ENCODE assay signal across 33 mouse cellular contexts in the genomic region with DNA sequence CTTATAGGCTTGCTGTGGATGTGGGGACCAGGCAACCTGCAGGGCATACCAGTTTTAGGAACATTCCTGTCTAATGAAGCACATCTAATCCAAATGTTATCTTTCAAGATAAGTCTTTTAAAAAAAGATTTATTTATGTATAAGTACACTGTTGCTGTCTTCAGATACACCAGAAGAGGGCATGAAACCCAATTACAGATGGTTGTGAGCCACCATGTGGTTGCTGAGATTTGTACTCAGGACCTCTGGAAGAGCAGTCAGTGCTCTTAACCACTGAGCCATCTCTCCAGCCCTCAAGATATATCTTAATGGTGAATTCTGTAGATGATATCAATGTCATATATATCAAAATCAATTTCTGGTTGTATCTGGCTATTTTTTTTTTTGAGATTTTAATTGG. TPM values are rescaled to one million over a fixed set of nuclear protein-coding genes. Genes with fewer than 3 reads are reported as not detected.
A peak's percentile ranks its signal among the peaks of the same experiment; 100 is the strongest.
DNase-seq lines count a peak whose midpoint lies in the region; ATAC-seq and TF ChIP-seq lines count a peak whose summit lies in the region.
"Had no signal": no experiment of that assay in that cellular context is flagged by ENCODE, and none has a peak within 500 bp of the region (broad histone marks: within the 10 kb centered on the region; RNA-seq: fewer than 3 reads in every experiment).

No protein-coding gene starts in this region.

- no peak for ATAC-seq in forebrain, postnatal 0 days
- ATAC-seq in forebrain, embryonic 14.5 days: no peak
- no peak for ATAC-seq in stomach, postnatal 0 days (ENCODE audit: low FRiP score, low TSS enrichment)
- ATAC-seq: activated CD4-positive, CD25-positive, alpha-beta regulatory T cell, adult 4 months; CD4-positive, CD25-positive, alpha-beta regulatory T cell, adult 4 months; forebrain, embryonic 13.5 days; hindbrain, embryonic 16.5 days; intestine, embryonic 15.5 days; liver, embryonic 12.5 days; lung, postnatal 0 days; midbrain, embryonic 16.5 days had no signal

- no peak overlapping the region for H3K9ac ChIP-seq in forebrain, postnatal 0 days
- no peak overlapping the region for H3K9ac ChIP-seq in forebrain, embryonic 14.5 days (ENCODE audit: low read length)
- no peak overlapping the region for H3K9ac ChIP-seq in stomach, postnatal 0 days (ENCODE audit: low read length)
- H3K9ac ChIP-seq: embryonic facial prominence, embryonic 15.5 days; forebrain, embryonic 13.5 days; heart, embryonic 13.5 days; intestine, embryonic 15.5 days; limb, embryonic 13.5 days; liver, embryonic 12.5 days; neural tube, embryonic 12.5 days had no signal

- no peak for DNase-seq in forebrain, postnatal 0 days
- DNase-seq in forebrain, embryonic 14.5 days (ENCODE audit: low spot score): no peak
- no peak for DNase-seq in layer of hippocampus, adult 2 months (ENCODE audit: low spot score in 2 of 2)
- no peak for DNase-seq in layer of hippocampus, postnatal 14 days (ENCODE audit: low spot score in 2 of 2)
- peak; percentile 39 for DNase-seq in A20 (ENCODE audit: low read depth, low spot score)
- DNase-seq in stomach, postnatal 0 days (ENCODE audit: low spot score): no peak
- DNase-seq in gastrocnemius, postnatal 36 days: no peak
- DNase-seq: adrenal gland, adult 2 months; adrenal gland, postnatal 36 days; cerebellum, adult 8-10 months; cerebellum, postnatal 25 days; heart, postnatal 10 days; kidney, adult 9 months; kidney, postnatal 25 days; lung, adult 18-20 months; right cerebral cortex, adult 18-20 months had no signal

- H3K9me3 ChIP-seq in forebrain, postnatal 0 days (ENCODE audit: low read length): no peaks in the 10 kb centered on the region
- H3K9me3 ChIP-seq in forebrain, embryonic 14.5 days (replicated peaks; ENCODE audit: control insufficient read depth, low read length): no peaks in the 10 kb centered on the region
- no peaks in the 10 kb centered on the region for H3K9me3 ChIP-seq in stomach, postnatal 0 days (ENCODE audit: control insufficient read depth, low read length)
- H3K9me3 ChIP-seq: embryonic facial prominence, embryonic 10.5 days; embryonic facial prominence, embryonic 15.5 days; forebrain, embryonic 13.5 days; heart, embryonic 13.5 days; hindbrain, embryonic 10.5 days; intestine, embryonic 15.5 days; limb, embryonic 13.5 days; midbrain, embryonic 10.5 days; neural tube, embryonic 12.5 days had no signal

- H3K4me3 ChIP-seq in forebrain, postnatal 0 days (ENCODE audit: low read depth, low read length): no peak overlapping the region
- H3K4me3 ChIP-seq in forebrain, embryonic 14.5 days (ENCODE audit: low read depth, low read length): no peak overlapping the region
- H3K4me3 ChIP-seq in layer of hippocampus, adult 2 months: no peak overlapping the region
- H3K4me3 ChIP-seq in stomach, postnatal 0 days (ENCODE audit: low read depth, low read length): no peak overlapping the region
- H3K4me3 ChIP-seq: embryonic facial prominence, embryonic 10.5 days; embryonic facial prominence, embryonic 15.5 days; forebrain, embryonic 13.5 days; heart, embryonic 13.5 days; hindbrain, embryonic 10.5 days; intestine, embryonic 15.5 days; limb, embryonic 13.5 days; liver, embryonic 12.5 days; midbrain, embryonic 10.5 days; myocyte; neural tube, embryonic 12.5 days had no signal

- no peak overlapping the region for H3K4me2 ChIP-seq in forebrain, postnatal 0 days (ENCODE audit: low read depth)
- H3K4me2 ChIP-seq in forebrain, embryonic 14.5 days (ENCODE audit: low read length): no peak overlapping the region
- no peak overlapping the region for H3K4me2 ChIP-seq in stomach, postnatal 0 days (replicated peaks; ENCODE audit: low read depth)
- H3K4me2 ChIP-seq: embryonic facial prominence, embryonic 15.5 days; forebrain, embryonic 13.5 days; heart, embryonic 13.5 days; intestine, embryonic 15.5 days; limb, embryonic 13.5 days; liver, embryonic 12.5 days; neural tube, embryonic 12.5 days had no signal

- TF ChIP-seq EP300 in stomach, postnatal 0 days (optimal IDR thresholded peaks at IDR 0.05): no peak

- no peak overlapping the region for H3K27ac ChIP-seq in forebrain, postnatal 0 days (ENCODE audit: low read depth, low read length)
- no peak overlapping the region for H3K27ac ChIP-seq in forebrain, embryonic 14.5 days (ENCODE audit: low read depth, low read length)
- H3K27ac ChIP-seq in layer of hippocampus, adult 2 months: no peak overlapping the region
- H3K27ac ChIP-seq in stomach, postnatal 0 days (replicated peaks): no peak overlapping the region
- H3K27ac ChIP-seq: embryonic facial prominence, embryonic 10.5 days; embryonic facial prominence, embryonic 15.5 days; forebrain, embryonic 13.5 days; heart, embryonic 13.5 days; hindbrain, embryonic 10.5 days; intestine, embryonic 15.5 days; limb, embryonic 13.5 days; liver, embryonic 12.5 days; macrophage; midbrain, embryonic 10.5 days; neural tube, embryonic 12.5 days had no signal

- peak; percentile 41; the same call in 1 of the 2 replicates for TF ChIP-seq CTCF in forebrain, postnatal 0 days (IDR thresholded peaks at IDR 0.05; ENCODE audit: low read depth)
- TF ChIP-seq CTCF in layer of hippocampus, adult 2 months (conservative IDR thresholded peaks at IDR 0.05): peak; percentile 52
- TF ChIP-seq CTCF in stomach, postnatal 0 days (IDR thresholded peaks at IDR 0.05; ENCODE audit: low read depth): peak; percentile 40; the same call in 1 of the 2 replicates

- H3K36me3 ChIP-seq in forebrain, postnatal 0 days (ENCODE audit: insufficient read depth): no peaks in the 10 kb centered on the region
- no peaks in the 10 kb centered on the region for H3K36me3 ChIP-seq in forebrain, embryonic 14.5 days (ENCODE audit: control insufficient read depth, insufficient read depth, low read length)
- H3K36me3 ChIP-seq in stomach, postnatal 0 days (ENCODE audit: control insufficient read depth, insufficient read depth, low read length): no peaks in the 10 kb centered on the region
- H3K36me3 ChIP-seq: embryonic facial prominence, embryonic 10.5 days; embryonic facial prominence, embryonic 15.5 days; heart, embryonic 13.5 days; hindbrain, embryonic 10.5 days; intestine, embryonic 15.5 days; limb, embryonic 13.5 days; liver, embryonic 12.5 days; midbrain, embryonic 10.5 days; neural tube, embryonic 12.5 days had no signal

- 0 out of 2 replicates have a peak, but pooled peaks cover 2% of the 10 kb centered on the region for H3K4me1 ChIP-seq in forebrain, postnatal 0 days (ENCODE audit: insufficient read depth)
- 0 out of 2 replicates have a peak, but pooled peaks cover 2% of the 10 kb centered on the region for H3K4me1 ChIP-seq in forebrain, embryonic 14.5 days (ENCODE audit: control insufficient read depth, insufficient read depth, low read length)
- no peaks in the 10 kb centered on the region for H3K4me1 ChIP-seq in stomach, postnatal 0 days (replicated peaks; ENCODE audit: control insufficient read depth, insufficient read depth)

- intact Hi-C loops in gastrocnemius, postnatal 36 days (cut with DNase I): no loop called here

- no peaks in the 10 kb centered on the region for H3K27me3 ChIP-seq in forebrain, postnatal 0 days (ENCODE audit: insufficient read depth, low read length)
- no peaks in the 10 kb centered on the region for H3K27me3 ChIP-seq in forebrain, embryonic 14.5 days (replicated peaks; ENCODE audit: control insufficient read depth, insufficient read depth, low read length)
- H3K27me3 ChIP-seq in stomach, postnatal 0 days (ENCODE audit: control insufficient read depth, insufficient read depth, low read length): no peaks in the 10 kb centered on the region
- H3K27me3 ChIP-seq: embryonic facial prominence, embryonic 15.5 days; forebrain, embryonic 13.5 days; heart, embryonic 13.5 days; intestine, embryonic 15.5 days; neural tube, embryonic 12.5 days had no signal

RNA-seq across cellular contexts. Expression of a gene that starts 3.5 kb away (rescaled TPM):
- total RNA-seq in forebrain, postnatal 0 days (2014; rRNA removed): 13.5 and 35.2 TPM in 2 replicates
- polyA plus RNA-seq in forebrain, postnatal 0 days (2015; fragmentation: Nextera tagmentation; extraction: Ambion mirVana): 9.2 and 12.0 TPM in 2 replicates
- polyA plus RNA-seq in forebrain, embryonic 14.5 days (2014; fragmentation: Nextera tagmentation; extraction: Ambion mirVana): 16.3 and 17.4 TPM in 2 replicates
- total RNA-seq in layer of hippocampus, adult 2 months (2021): 10 to 100 TPM; 29.8 to 32.0 TPM
- 10 to 100 TPM; 24.5 to 26.2 TPM for total RNA-seq in layer of hippocampus, postnatal 14 days (2021)
- polyA plus RNA-seq in stomach, postnatal 0 days (2015; fragmentation: Nextera tagmentation; extraction: Ambion mirVana): 9.9 and 11.6 TPM in 2 replicates
- total RNA-seq in gastrocnemius, postnatal 36 days (2021): 1 to 10 TPM; 9.7 to 9.8 TPM

RNA-seq across cellular contexts. Expression of a gene that starts 22.1 kb away (rescaled TPM):
- total RNA-seq in forebrain, postnatal 0 days (2014; rRNA removed): 30.3 and 31.4 TPM in 2 replicates
- 42.6 TPM in 2 replicates for polyA plus RNA-seq in forebrain, postnatal 0 days (2015; fragmentation: Nextera tagmentation; extraction: Ambion mirVana)
- polyA plus RNA-seq in forebrain, embryonic 14.5 days (2014; fragmentation: Nextera tagmentation; extraction: Ambion mirVana): 47.4 and 48.9 TPM in 2 replicates
- 10 to 100 TPM; 55.1 to 62.6 TPM for total RNA-seq in layer of hippocampus, adult 2 months (2021)
- total RNA-seq in layer of hippocampus, postnatal 14 days (2021): 10 to 100 TPM; 34.1 to 38.3 TPM
- 46.4 and 50.4 TPM in 2 replicates for polyA plus RNA-seq in stomach, postnatal 0 days (2015; fragmentation: Nextera tagmentation; extraction: Ambion mirVana)
- 10 to 100 TPM; 23.6 to 26.9 TPM for total RNA-seq in gastrocnemius, postnatal 36 days (2021)

RNA-seq across cellular contexts. Expression of a gene that starts 41.1 kb away (rescaled TPM):
- 44.4 and 51.6 TPM in 2 replicates for total RNA-seq in forebrain, postnatal 0 days (2014; rRNA removed)
- polyA plus RNA-seq in forebrain, postnatal 0 days (2015; fragmentation: Nextera tagmentation; extraction: Ambion mirVana): 11.1 and 15.0 TPM in 2 replicates
- polyA plus RNA-seq in forebrain, embryonic 14.5 days (2014; fragmentation: Nextera tagmentation; extraction: Ambion mirVana): 35.5 and 44.3 TPM in 2 replicates
- total RNA-seq in layer of hippocampus, adult 2 months (2021): 10 to 100 TPM; 79.9 to 87.5 TPM
- total RNA-seq in layer of hippocampus, postnatal 14 days (2021): 10 to 100 TPM; 54.6 to 55.2 TPM
- 9.6 and 10.2 TPM in 2 replicates for polyA plus RNA-seq in stomach, postnatal 0 days (2015; fragmentation: Nextera tagmentation; extraction: Ambion mirVana)
- total RNA-seq in gastrocnemius, postnatal 36 days (2021): 10 to 100 TPM; 26.1 to 26.3 TPM

RNA-seq across cellular contexts. Expression of a gene that starts 56.3 kb away (rescaled TPM):
- total RNA-seq in forebrain, postnatal 0 days (2014; rRNA removed): 0.76 and 0.77 TPM in 2 replicates
- 0.28 and 1.0 TPM in 2 replicates for polyA plus RNA-seq in forebrain, postnatal 0 days (2015; fragmentation: Nextera tagmentation; extraction: Ambion mirVana)
- 0.36 and 0.64 TPM in 2 replicates for polyA plus RNA-seq in forebrain, embryonic 14.5 days (2014; fragmentation: Nextera tagmentation; extraction: Ambion mirVana)
- total RNA-seq in layer of hippocampus, adult 2 months (2021): 1 to 10 TPM; 6.2 to 6.7 TPM
- total RNA-seq in layer of hippocampus, postnatal 14 days (2021): 1 to 10 TPM; 3.2 to 5.8 TPM
- polyA plus RNA-seq in stomach, postnatal 0 days (2015; fragmentation: Nextera tagmentation; extraction: Ambion mirVana): 0.22 and 0.91 TPM in 2 replicates
- 10 to 100 TPM; 62.4 to 79.9 TPM for total RNA-seq in gastrocnemius, postnatal 36 days (2021)
- polyA plus RNA-seq: activated CD4-positive, CD25-positive, alpha-beta regulatory T cell, adult 4 months; macrophage; myocyte had no signal
